Mouse (Mus musculus): Measurements from ENCODE around the gene Nanp. TPM values are rescaled to one million over a fixed set of nuclear protein-coding genes. Genes with fewer than 3 reads are reported as not detected.

The Nanp gene
- polyA plus RNA-seq, 1 experiment from 2014 or later, result 34.1 TPM

DNA sequence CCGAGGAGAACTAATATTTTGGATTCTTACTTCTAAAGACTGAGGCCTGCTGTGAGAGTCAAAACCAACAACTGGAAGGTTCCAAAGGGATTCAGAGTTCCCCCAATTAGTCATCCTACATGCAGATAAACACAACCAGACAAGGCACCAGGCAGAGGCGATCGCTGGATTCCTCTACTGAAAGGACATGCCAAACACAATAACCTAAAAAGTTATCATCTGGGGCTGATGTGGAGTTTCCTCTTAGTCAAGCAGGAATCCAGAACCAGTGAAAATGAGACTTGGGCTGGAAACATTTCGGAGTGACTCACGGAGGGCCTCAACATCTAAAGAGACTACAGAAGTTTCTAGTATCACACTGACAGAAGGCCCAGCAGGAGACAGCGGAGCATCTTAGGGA, 35.4 kb downstream of the Nanp start:
- Histone ChIP-seq H3K4me1 (replicated peaks; ENCODE audit: control insufficient read depth, insufficient read depth) (no peaks in the 10 kb centered on the region), H3K9ac (ENCODE audit: low read length) (no peak overlapping the region), H3K9me3 (ENCODE audit: control insufficient read depth, low read length) (no peaks in the 10 kb centered on the region), H3K36me3 (ENCODE audit: control insufficient read depth, insufficient read depth, low read length) (no peaks in the 10 kb centered on the region), H3K4me2 (replicated peaks; ENCODE audit: low read depth) (no peak overlapping the region), H3K4me3 (ENCODE audit: low read depth, low read length) (no peak overlapping the region), H3K27ac (replicated peaks) (no peak overlapping the region), H3K27me3 (ENCODE audit: control insufficient read depth, insufficient read depth, low read length) (no peaks in the 10 kb centered on the region)
- ATAC-seq (ENCODE audit: low FRiP score, low TSS enrichment) (no peak), DNase-seq (ENCODE audit: low spot score) (no peak)
- 69% methylated on average over 6 of the region's 6 CpGs for WGBS
- no peak for TF ChIP-seq EP300 (optimal IDR thresholded peaks at IDR 0.05)

- no peak overlapping the region for H3K4me3 ChIP-seq (ENCODE audit: low read depth, low read length)
- H3K9me3 ChIP-seq (ENCODE audit: control insufficient read depth, low read length), result no peaks in the 10 kb centered on the region
- DNase-seq (ENCODE audit: low spot score), result no peak
- TF ChIP-seq CTCF (IDR thresholded peaks at IDR 0.05; ENCODE audit: low read depth) (peak; percentile 11; the same call in 1 of the 2 replicates), EP300 (optimal IDR thresholded peaks at IDR 0.05) (no peak)
- H3K4me1 ChIP-seq (replicated peaks; ENCODE audit: control insufficient read depth, insufficient read depth), result no peaks in the 10 kb centered on the region
- no peak overlapping the region for H3K4me2 ChIP-seq (replicated peaks; ENCODE audit: low read depth)
- no peak for ATAC-seq (ENCODE audit: low FRiP score, low TSS enrichment)
- H3K36me3 ChIP-seq (ENCODE audit: control insufficient read depth, insufficient read depth, low read length), result no peaks in the 10 kb centered on the region
- no peak overlapping the region for H3K9ac ChIP-seq (ENCODE audit: low read length)
- no peaks in the 10 kb centered on the region for H3K27me3 ChIP-seq (ENCODE audit: control insufficient read depth, insufficient read depth, low read length)
- WGBS, result 74% methylated on average over 5 of the region's 5 CpGs
- H3K27ac ChIP-seq (replicated peaks), result no peak overlapping the region
These were observed 37.5 kb downstream of the Nanp start for GRCm38 (mm10) chr2:151001619-151002175.

GRCm38 (mm10) chr2:151000402-151001178, 38.6 kb downstream of the Nanp start:
- TF ChIP-seq EP300 (optimal IDR thresholded peaks at IDR 0.05), result no peak
- peak; percentile 89 for TF ChIP-seq CTCF (IDR thresholded peaks at IDR 0.05; ENCODE audit: low read depth)
- Histone ChIP-seq H3K9me3 (ENCODE audit: control insufficient read depth, low read length) (no peaks in the 10 kb centered on the region), H3K27ac (replicated peaks) (no peak overlapping the region), H3K27me3 (ENCODE audit: control insufficient read depth, insufficient read depth, low read length) (no peaks in the 10 kb centered on the region), H3K36me3 (ENCODE audit: control insufficient read depth, insufficient read depth, low read length) (no peaks in the 10 kb centered on the region), H3K4me1 (replicated peaks; ENCODE audit: control insufficient read depth, insufficient read depth) (no peaks in the 10 kb centered on the region), H3K4me3 (ENCODE audit: low read depth, low read length) (no peak overlapping the region), H3K4me2 (replicated peaks; ENCODE audit: low read depth) (no peak overlapping the region), H3K9ac (ENCODE audit: low read length) (no peak overlapping the region)
- ATAC-seq (ENCODE audit: low FRiP score, low TSS enrichment) (peak; percentile 78), DNase-seq (ENCODE audit: low spot score) (peak; percentile 68)
- 58% methylated on average over 7 of the region's 7 CpGs for WGBS

- Histone ChIP-seq H3K27me3 (ENCODE audit: control insufficient read depth, insufficient read depth, low read length) (no peaks in the 10 kb centered on the region), H3K4me3 (ENCODE audit: low read depth, low read length) (no peak overlapping the region), H3K9ac (ENCODE audit: low read length) (no peak overlapping the region), H3K27ac (replicated peaks) (no peak overlapping the region), H3K4me2 (replicated peaks; ENCODE audit: low read depth) (no peak overlapping the region), H3K9me3 (ENCODE audit: control insufficient read depth, low read length) (no peaks in the 10 kb centered on the region), H3K4me1 (replicated peaks; ENCODE audit: control insufficient read depth, insufficient read depth) (no peaks in the 10 kb centered on the region), H3K36me3 (ENCODE audit: control insufficient read depth, insufficient read depth, low read length) (no peaks in the 10 kb centered on the region)
- 61% methylated on average over 3 of the region's 3 CpGs for WGBS
- no peak for DNase-seq (ENCODE audit: low spot score)
- ATAC-seq (ENCODE audit: low FRiP score, low TSS enrichment), result no peak
- TF ChIP-seq EP300 (optimal IDR thresholded peaks at IDR 0.05), result no peak
- no peak for TF ChIP-seq CTCF (IDR thresholded peaks at IDR 0.05; ENCODE audit: low read depth)
These were observed 40.2 kb downstream of the Nanp start for GRCm38 (mm10) chr2:150999021-150999420.

- WGBS, result 82% methylated on average over 5 of the region's 5 CpGs
- ATAC-seq (ENCODE audit: low FRiP score, low TSS enrichment), result no peak
- no peaks in the 10 kb centered on the region for H3K9me3 ChIP-seq (ENCODE audit: control insufficient read depth, low read length)
These were observed 41.6 kb downstream of the Nanp start for GRCm38 (mm10) chr2:150997618-150998017.

GRCm38 (mm10) chr2:150995324-150995723, 43.9 kb downstream of the Nanp start:
- H3K9ac ChIP-seq (ENCODE audit: low read length), result no peak overlapping the region
- H3K4me2 ChIP-seq (replicated peaks; ENCODE audit: low read depth), result no peak overlapping the region
- H3K4me3 ChIP-seq (ENCODE audit: low read depth, low read length), result no peak overlapping the region
- no peaks in the 10 kb centered on the region for H3K4me1 ChIP-seq (replicated peaks; ENCODE audit: control insufficient read depth, insufficient read depth)
- H3K27me3 ChIP-seq (ENCODE audit: control insufficient read depth, insufficient read depth, low read length), result no peaks in the 10 kb centered on the region
- ATAC-seq (ENCODE audit: low FRiP score, low TSS enrichment), result no peak
- no peaks in the 10 kb centered on the region for H3K9me3 ChIP-seq (ENCODE audit: control insufficient read depth, low read length)
- WGBS, result 56% methylated on average over 4 of the region's 4 CpGs
- H3K27ac ChIP-seq (replicated peaks), result no peak overlapping the region
- no peaks in the 10 kb centered on the region for H3K36me3 ChIP-seq (ENCODE audit: control insufficient read depth, insufficient read depth, low read length)
- DNase-seq (ENCODE audit: low spot score), result peak; percentile 15
- TF ChIP-seq EP300 (optimal IDR thresholded peaks at IDR 0.05) (no peak), CTCF (IDR thresholded peaks at IDR 0.05; ENCODE audit: low read depth) (no peak)

More at GRCm38 (mm10) chr2:150997618-150998017, 41.6 kb downstream of the Nanp start:
- Histone ChIP-seq H3K27ac (replicated peaks) (no peak overlapping the region), H3K4me3 (ENCODE audit: low read depth, low read length) (no peak overlapping the region), H3K27me3 (ENCODE audit: control insufficient read depth, insufficient read depth, low read length) (no peaks in the 10 kb centered on the region), H3K9ac (ENCODE audit: low read length) (no peak overlapping the region), H3K4me2 (replicated peaks; ENCODE audit: low read depth) (no peak overlapping the region), H3K36me3 (ENCODE audit: control insufficient read depth, insufficient read depth, low read length) (no peaks in the 10 kb centered on the region), H3K4me1 (replicated peaks; ENCODE audit: control insufficient read depth, insufficient read depth) (no peaks in the 10 kb centered on the region)
- TF ChIP-seq EP300 (optimal IDR thresholded peaks at IDR 0.05), result no peak
- no peak for TF ChIP-seq CTCF (IDR thresholded peaks at IDR 0.05; ENCODE audit: low read depth)
- no peak for DNase-seq (ENCODE audit: low spot score)
